Mouse (Mus musculus) heart, postnatal 36 days (tissue): Measurements from ENCODE around the gene Evi5l. TPM values are rescaled to one million over a fixed set of nuclear protein-coding genes. Genes with fewer than 3 reads are reported as not detected.

Experiments used
- DNase-seq, 2 experiments: peaks; one replicate each; pipeline ENCODE4 v3.0.0; 2021 to 2022
- intact Hi-C: fragments of 180-260 bp; cut with DNase I; formaldehyde crosslinking; loops from one replicate; pipeline ENCODE4 v1.15.1; 2025
- total RNA-seq, 2 experiments: library from RNA; stranded (reverse); gene quantifications; 2 replicates each; pipeline ENCODE4 v1.2.3; 2021

The Evi5l gene
- total RNA-seq, 2 experiments from 2014 or later: 20.3 to 26.9 TPM

- DNase-seq: no peak
- intact Hi-C loops: loop anchor here (5.0 kb wide), 3 partner anchors 64 to 179 kb away; partner anchors contain the start of gene Ctxn1
These were observed 27.2 kb downstream of the Evi5l start for GRCm38 (mm10) chr8:4193588-4193894.

- intact Hi-C loops: no loop called here
- DNase-seq: no peak
These were observed 35.0 kb downstream of the Evi5l start for GRCm38 (mm10) chr8:4201321-4201720.

DNA sequence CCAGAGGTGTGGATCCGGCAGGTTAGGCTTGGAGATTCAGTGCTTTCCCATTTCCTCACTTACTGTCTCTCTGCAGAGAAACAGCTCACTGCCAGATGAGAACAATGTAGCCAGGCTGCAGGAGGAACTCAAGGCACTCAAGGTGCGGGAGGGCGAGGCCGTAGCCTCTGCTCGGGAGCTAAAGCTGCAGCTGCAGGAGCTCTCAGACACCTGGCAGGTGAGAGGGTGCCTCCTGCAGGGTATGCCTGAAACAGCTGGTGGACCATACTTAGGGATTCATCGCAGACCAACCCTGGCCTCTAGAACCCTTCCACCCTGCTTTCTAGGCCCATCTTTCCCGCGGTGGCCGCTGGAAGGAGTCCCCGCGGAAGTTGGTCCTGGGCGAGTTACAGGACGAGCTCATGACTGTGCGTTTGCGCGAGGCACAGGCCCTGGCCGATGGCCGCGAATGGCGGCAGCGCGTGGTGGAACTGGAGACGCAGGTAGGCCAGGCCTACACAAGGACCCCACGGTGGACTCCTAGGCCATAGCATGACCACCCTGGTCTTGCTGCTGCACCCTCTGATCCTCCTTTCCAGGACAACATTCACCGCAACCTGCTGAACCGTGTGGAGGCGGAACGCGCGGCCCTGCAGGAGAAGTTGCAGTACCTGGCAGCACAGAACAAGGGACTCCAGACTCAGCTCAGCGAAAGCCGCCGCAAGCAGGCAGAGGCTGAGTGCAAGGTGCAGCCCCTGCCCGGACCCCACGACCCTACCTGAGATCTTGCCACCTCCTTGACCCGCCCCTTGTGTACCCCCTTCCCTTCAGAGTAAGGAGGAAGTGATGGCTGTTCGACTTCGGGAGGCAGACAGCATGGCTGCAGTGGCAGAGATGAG, 39.1 kb downstream of the Evi5l start:
- intact Hi-C loops: no loop called here
- DNase-seq: no peak

GRCm38 (mm10) chr8:4206182-4207015, 40.0 kb downstream of the Evi5l start:
- intact Hi-C loops: no loop called here
- no peak for DNase-seq

DNA sequence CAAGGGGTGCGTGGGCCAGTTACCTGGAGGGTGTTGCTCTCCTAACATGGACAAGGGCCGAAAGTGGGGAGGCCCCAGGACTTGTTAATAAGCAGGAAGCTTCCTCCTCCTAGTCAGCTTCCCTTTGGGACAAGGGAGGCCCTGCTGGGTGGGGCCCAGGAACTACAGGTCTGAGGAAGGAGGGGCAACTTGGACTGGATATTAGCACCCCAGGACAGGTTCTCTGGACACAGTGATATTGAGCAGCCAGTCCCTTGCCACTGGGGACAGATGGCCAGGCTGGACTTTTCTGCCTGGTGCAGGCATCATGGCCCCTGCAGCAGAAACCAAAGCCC, 40.6 kb downstream of the Evi5l start:
- intact Hi-C loops: no loop called here
- DNase-seq: no peak

- no peak for DNase-seq
- intact Hi-C loops: no loop called here
These were observed 44.7 kb downstream of the Evi5l start for GRCm38 (mm10) chr8:4211097-4211496.

DNA sequence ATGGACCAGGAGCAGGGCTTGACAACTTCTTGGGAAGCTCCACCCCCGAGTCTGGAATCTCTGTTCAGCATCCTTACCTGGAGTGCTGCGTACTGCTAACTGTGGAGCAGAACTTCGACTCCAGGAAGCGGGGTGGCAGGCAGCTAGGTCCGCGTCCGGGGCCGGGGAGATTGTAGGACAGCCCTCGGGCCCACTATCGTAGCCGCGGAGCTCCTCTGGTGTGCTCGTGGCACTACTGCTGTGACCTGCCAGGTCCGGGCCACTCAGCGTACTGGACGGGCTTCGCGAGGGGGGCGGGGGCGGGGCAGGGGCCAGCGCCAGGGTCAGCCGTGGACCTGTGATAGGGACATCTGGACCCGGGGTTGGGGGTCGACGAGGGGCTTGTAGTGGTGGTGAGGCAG, 46.4 kb downstream of the Evi5l start:
- DNase-seq: no peak
- intact Hi-C loops: no loop called here

DNA sequence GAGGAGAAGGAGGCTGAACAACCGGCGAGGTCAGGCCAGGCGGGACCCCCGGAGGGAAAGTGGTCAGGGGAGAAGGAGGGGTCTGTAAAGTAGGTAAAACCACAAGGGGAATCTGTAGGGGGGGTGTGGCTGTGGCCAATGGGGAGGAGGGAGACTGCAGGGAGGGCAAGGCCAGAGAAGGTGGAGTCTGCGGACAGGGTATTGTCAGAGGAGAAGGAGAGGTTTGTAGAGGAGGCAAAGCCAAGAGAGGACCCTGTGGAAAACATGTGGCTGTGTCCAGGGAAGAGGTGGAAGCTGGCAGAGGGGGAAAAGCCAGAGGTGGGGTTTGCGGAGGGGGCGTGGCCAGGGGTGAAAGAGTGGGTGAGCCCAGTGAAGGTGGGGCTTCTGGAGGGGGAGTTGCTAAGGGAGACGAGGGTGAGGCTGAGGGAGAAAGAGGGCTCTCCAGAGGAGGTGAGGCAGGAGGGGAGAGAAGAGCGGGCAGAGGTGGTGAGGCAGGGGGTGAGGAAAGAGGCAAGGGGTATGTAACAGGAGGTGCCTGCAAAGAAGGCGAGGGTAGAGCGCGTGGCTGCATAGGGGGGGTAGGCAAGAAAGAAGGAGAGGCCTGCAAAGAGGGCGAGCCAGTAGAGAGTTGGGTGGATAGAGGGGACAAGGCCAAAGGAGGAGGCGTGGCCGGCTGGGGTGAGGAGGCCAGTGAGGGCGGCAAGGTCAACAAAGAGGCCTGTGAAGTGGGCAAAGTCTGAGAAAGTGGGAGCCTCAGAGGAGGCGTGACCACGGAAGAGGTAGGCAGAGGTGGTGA, 47.0 kb downstream of the Evi5l start:
- peak; percentile 29 to 42 for DNase-seq
- intact Hi-C loops: no loop called here

GRCm38 (mm10) chr8:4214006-4214980, 47.9 kb downstream of the Evi5l start:
- intact Hi-C loops: no loop called here
- DNase-seq: peak; percentile 17 to 23

- intact Hi-C loops: no loop called here
- no peak for DNase-seq
These were observed 49.9 kb downstream of the Evi5l start for GRCm38 (mm10) chr8:4216296-4216695.

- no peak for DNase-seq
- intact Hi-C loops: no loop called here
These were observed 50.6 kb downstream of the Evi5l start, which contains the start of gene Prr36 for GRCm38 (mm10) chr8:4216791-4217621. TSS of gene Prr36 (minus strand) at chr8:4217459.

- no peak for DNase-seq
- intact Hi-C loops: no loop called here
These were observed 53.2 kb downstream of the Evi5l start for GRCm38 (mm10) chr8:4219617-4220016.

DNA sequence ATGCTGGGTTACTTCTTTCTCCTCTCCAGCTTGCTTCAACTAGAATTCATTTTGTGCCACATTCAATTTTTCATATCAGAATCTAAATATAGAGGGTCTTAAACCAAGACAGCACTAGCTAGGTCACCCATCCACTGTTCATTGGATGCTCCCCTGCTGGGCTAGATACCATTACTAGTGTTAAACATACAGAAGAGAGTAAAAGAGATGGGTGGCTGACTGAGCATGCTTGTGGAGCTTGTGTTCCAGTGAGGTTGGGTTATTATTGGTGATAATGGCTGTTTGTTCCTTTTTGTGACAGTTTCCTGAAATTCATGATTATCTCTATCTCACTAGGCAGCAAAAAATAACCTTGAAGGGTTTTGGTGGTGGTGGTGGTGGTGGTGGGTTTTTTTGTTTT, 55.7 kb downstream of the Evi5l start:
- intact Hi-C loops: no loop called here
- no peak for DNase-seq

GRCm38 (mm10) chr8:4226323-4226722, 60.0 kb downstream of the Evi5l start:
- no peak for DNase-seq
- intact Hi-C loops: no loop called here

DNA sequence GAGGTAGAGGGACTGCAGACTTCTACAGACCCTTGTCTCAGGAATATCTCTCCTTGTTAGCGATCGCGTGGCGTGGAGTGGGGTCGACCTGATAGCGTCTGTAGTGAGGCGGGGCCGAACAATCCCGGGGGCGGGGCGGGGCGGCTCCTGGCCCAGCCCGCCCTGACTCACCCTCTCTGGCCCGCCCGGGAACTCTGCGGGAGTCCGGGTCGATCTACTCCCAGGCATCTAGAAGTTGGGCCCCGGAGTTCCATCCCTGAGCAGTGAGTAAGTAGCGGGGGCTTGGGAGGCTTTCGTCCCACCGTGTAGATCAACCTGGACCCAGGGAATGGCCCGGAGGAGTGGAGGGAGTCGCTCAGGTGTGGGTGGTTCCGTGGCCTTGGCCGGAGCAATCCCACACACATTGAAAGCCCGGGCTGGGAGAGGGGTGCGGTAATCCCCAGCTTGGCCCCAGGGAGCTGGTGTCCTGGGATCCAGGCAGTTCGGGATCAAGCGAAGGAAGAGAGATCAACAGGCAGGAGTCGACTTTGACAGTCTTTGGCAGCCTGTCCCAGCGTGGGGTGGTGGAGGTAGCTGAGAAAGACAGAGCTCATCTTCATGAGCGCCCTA, 60.5 kb downstream of the Evi5l start, which contains the start of gene Lrrc8e:
Gene Lrrc8e, plus strand, starts transcription at position 89 of the 609 bp plus-strand sequence.
- DNase-seq: no peak
- intact Hi-C loops: no loop called here

DNA sequence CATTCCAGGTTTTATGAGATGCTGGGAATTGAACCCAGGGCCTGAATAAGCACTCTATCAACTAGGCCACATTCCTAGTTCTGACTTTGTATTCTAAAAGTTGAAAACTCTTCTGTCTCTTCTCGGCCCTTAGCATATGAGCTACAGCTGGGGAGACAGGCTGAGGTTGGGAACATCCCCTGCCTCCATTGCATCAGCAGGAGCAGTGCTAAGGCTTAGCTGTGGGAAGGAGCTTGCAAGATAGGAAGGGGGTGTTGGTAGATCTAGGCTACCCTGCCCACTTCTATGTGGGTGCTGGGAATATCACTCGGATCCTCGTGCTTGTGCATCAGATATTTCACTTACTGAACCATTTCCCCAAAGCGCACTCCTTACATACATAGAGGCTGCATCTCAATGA, 61.6 kb downstream of the Evi5l start:
- intact Hi-C loops: no loop called here

GRCm38 (mm10) chr8:4229784-4230183, 63.4 kb downstream of the Evi5l start:
- intact Hi-C loops: no loop called here
- DNase-seq: no peak

More for the DNA sequence above, 61.6 kb downstream of the Evi5l start:
- no peak for DNase-seq

GRCm38 (mm10) chr8:4230612-4231351, 64.4 kb downstream of the Evi5l start:
- intact Hi-C loops: no loop called here
- no peak for DNase-seq
